Comparison of ENCODE assay signal across 8 mouse cellular contexts in the genomic region with DNA sequence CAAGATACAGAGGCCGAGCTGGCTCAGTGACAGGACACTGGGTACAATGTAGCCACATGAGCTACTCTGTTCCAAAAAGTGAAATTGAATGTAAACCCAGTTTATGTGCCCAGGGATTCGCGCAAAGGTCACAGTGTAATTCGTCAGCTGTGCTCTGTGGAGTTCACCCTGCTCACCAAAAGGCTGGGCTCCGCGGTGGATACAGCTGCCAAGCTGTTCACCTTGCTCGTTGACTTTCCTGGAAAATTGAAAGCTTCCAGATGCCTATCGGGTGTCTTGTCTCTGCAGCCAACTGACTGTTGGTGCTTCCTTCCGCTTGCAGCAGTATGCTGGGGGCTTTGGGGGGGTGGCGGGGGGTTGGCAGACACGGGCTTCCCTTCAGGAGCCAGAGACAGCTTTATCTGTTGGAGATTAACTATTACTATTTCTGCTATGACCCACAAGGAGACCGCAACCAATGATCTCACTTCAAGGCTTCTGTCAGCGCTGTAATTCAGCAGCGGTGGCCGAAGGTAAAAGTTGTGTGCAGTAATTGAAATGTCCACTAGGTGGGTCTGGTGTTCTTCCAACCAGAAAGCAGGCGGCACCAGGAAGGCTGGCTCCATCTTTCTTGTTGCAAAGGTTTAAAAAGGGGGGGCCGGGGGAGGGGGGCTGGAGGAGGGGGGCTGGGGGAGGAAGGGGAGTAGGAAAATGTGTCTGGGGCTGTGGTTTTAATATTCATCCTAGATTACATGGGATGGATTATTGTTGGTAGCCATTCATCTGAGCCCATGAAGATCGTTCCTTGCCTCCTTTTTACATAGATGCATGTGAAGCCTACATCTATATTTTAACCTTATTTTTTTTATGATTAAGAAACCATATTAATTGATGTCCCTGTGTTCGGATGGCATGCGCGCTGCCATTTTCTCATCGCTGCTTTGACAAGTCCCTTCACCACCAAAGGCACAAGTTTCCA.
A peak's percentile ranks its signal among the peaks of the same experiment; 100 is the strongest.
DNase-seq lines count a peak whose midpoint lies in the region; ATAC-seq and TF ChIP-seq lines count a peak whose summit lies in the region.

No protein-coding gene starts in this region.

- peaks cover 6% of the 10 kb centered on the region for H3K4me1 ChIP-seq in cortical plate, adult 2 months (ENCODE audit: control insufficient read depth, insufficient read depth, low read length)
- H3K4me1 ChIP-seq in limb, embryonic 11.5 days (ENCODE audit: control insufficient read depth, insufficient read depth, low read length): no peaks in the 10 kb centered on the region
- no peaks in the 10 kb centered on the region for H3K4me1 ChIP-seq in midbrain, embryonic 12.5 days
- 0 out of 2 replicates have a peak, but pooled peaks cover 2% of the 10 kb centered on the region for H3K4me1 ChIP-seq in stomach, embryonic 14.5 days (ENCODE audit: control insufficient read depth, insufficient read depth, low read length)

- H3K9me3 ChIP-seq in limb, embryonic 11.5 days (ENCODE audit: control insufficient read depth, low read length): no peaks in the 10 kb centered on the region
- H3K9me3 ChIP-seq in midbrain, embryonic 12.5 days: no peaks in the 10 kb centered on the region
- H3K9me3 ChIP-seq in stomach, embryonic 14.5 days (ENCODE audit: control insufficient read depth, low read depth, low read length): no peaks in the 10 kb centered on the region

- H3K27me3 ChIP-seq in limb, embryonic 11.5 days (ENCODE audit: control insufficient read depth, insufficient read depth, low read length): no peaks in the 10 kb centered on the region; the same call in 1 of the 2 replicates
- peaks cover 11% of the 10 kb centered on the region for H3K27me3 ChIP-seq in midbrain, embryonic 12.5 days
- H3K27me3 ChIP-seq in stomach, embryonic 14.5 days (ENCODE audit: control insufficient read depth, insufficient read depth, low read length): no peaks in the 10 kb centered on the region

- WGBS in limb, embryonic 11.5 days: 27% methylated on average over 22 of the region's 22 CpGs
- WGBS in midbrain, embryonic 12.5 days: 31% methylated on average over 22 of the region's 22 CpGs
- 23% methylated on average over 22 of the region's 22 CpGs for WGBS in stomach, embryonic 14.5 days

- peak overlapping the region; percentile 33; the same call in 1 of the 2 replicates for H3K4me2 ChIP-seq in limb, embryonic 11.5 days (ENCODE audit: low read depth, severe bottlenecking)
- peak overlapping the region; percentile 53 for H3K4me2 ChIP-seq in midbrain, embryonic 12.5 days (replicated peaks)
- peak overlapping the region; percentile 51 for H3K4me2 ChIP-seq in stomach, embryonic 14.5 days (replicated peaks; ENCODE audit: low read depth, low read length)

- H3K36me3 ChIP-seq in limb, embryonic 11.5 days (ENCODE audit: control insufficient read depth, insufficient read depth, low read length): no peaks in the 10 kb centered on the region
- H3K36me3 ChIP-seq in midbrain, embryonic 12.5 days: no peaks in the 10 kb centered on the region
- no peaks in the 10 kb centered on the region for H3K36me3 ChIP-seq in stomach, embryonic 14.5 days (ENCODE audit: control insufficient read depth, insufficient read depth, low read length)

- no peak overlapping the region for H3K27ac ChIP-seq in cortical plate, adult 2 months (ENCODE audit: insufficient read depth, low read length)
- H3K27ac ChIP-seq in limb, embryonic 11.5 days (replicated peaks; ENCODE audit: low read depth, low read length): no peak overlapping the region
- H3K27ac ChIP-seq in midbrain, embryonic 12.5 days (replicated peaks): no peak overlapping the region
- H3K27ac ChIP-seq in stomach, embryonic 14.5 days (ENCODE audit: low read length): no peak overlapping the region

- H3K4me3 ChIP-seq in cortical plate, adult 2 months (ENCODE audit: insufficient read depth, low read length): 0 out of 2 replicates have a peak overlapping the region, but pooled peaks have one; percentile 5
- H3K4me3 ChIP-seq in limb, embryonic 11.5 days (ENCODE audit: low read depth, low read length): no peak overlapping the region
- no peak overlapping the region for H3K4me3 ChIP-seq in midbrain, embryonic 12.5 days
- H3K4me3 ChIP-seq in stomach, embryonic 14.5 days (ENCODE audit: low read depth, low read length): peak overlapping the region; percentile 13; the same call in 1 of the 2 replicates

- TF ChIP-seq CTCF in cortical plate, adult 2 months (IDR thresholded peaks at IDR 0.05; ENCODE audit: extremely low read depth, insufficient read depth, low read length): peak; percentile 75

- DNase-seq in urinary bladder, postnatal 14 days (ENCODE audit: low spot score): peak; percentile 49
- DNase-seq in urinary bladder, postnatal 10 days (ENCODE audit: low spot score): no peak
- DNase-seq in gastrocnemius, postnatal 25 days: peak; percentile 28
- DNase-seq in kidney, adult 11 months: peak; percentile 46
- peak; percentile 78 for DNase-seq in limb, embryonic 11.5 days (ENCODE audit: low spot score)

- no peak for TF ChIP-seq POLR2A in cortical plate, adult 2 months (IDR thresholded peaks at IDR 0.05; ENCODE audit: extremely low read depth, insufficient read depth, low read length)

- H3K9ac ChIP-seq in limb, embryonic 11.5 days (ENCODE audit: low read length): no peak overlapping the region
- H3K9ac ChIP-seq in midbrain, embryonic 12.5 days (replicated peaks): peak overlapping the region; percentile 15; the same call in 1 of the 2 replicates
- no peak overlapping the region for H3K9ac ChIP-seq in stomach, embryonic 14.5 days (replicated peaks; ENCODE audit: low read depth, low read length)

- peak; percentile 40; the same call in 1 of the 2 replicates for ATAC-seq in limb, embryonic 11.5 days (ENCODE audit: insufficient number of reproducible peaks, low FRiP score, low TSS enrichment, low read depth)
- ATAC-seq in midbrain, embryonic 12.5 days (ENCODE audit: low FRiP score, low read depth): peak; percentile 66
- ATAC-seq in stomach, embryonic 14.5 days (ENCODE audit: insufficient number of reproducible peaks, insufficient read depth, low FRiP score, low read depth): peak; percentile 49; the same call in 1 of the 2 replicates

Comparison
In these comparisons a context has a peak if more than half of its experiments do, and no peak if none do; other contexts are left out.
1. H3K4me3 ChIP-seq: peak in cortical plate, adult 2 months (single experiment) and stomach, embryonic 14.5 days (single experiment); none in limb, embryonic 11.5 days (single experiment) and midbrain, embryonic 12.5 days (single experiment).
2. Peak in every context shown above with its lines, with median percentiles within 50 percentile points of each other: ATAC-seq and H3K4me2 ChIP-seq.